Mouse (Mus musculus) kidney, postnatal 14 days (tissue): ENCODE results near the gene Art3.

Source experiments
- DNase-seq: peaks from one replicate; pipeline ENCODE4 v3.0.0; 2022; ENCODE audit warnings: mixed read lengths

Art3 gene

DNA sequence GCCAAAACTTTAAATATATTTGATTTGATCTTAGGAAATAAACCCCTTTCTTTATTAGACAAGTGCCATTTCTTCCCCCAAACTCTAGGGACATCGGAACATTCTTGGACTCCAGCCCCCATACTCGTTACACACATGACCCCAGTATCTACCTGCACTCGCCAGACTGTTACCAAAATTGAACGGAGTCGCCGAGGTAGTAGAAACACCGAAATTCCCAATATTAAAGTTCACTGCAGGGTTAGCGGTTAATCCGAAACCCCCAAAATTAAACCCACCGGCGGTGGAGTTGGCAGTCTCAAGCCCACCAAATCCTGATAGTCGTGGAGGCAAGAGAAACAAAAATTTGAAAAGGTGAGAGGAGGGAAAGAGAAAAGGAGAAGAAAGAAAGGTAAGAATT lies 102.4 kb downstream of the Art3 start:
- DNase-seq = no peak

DNA sequence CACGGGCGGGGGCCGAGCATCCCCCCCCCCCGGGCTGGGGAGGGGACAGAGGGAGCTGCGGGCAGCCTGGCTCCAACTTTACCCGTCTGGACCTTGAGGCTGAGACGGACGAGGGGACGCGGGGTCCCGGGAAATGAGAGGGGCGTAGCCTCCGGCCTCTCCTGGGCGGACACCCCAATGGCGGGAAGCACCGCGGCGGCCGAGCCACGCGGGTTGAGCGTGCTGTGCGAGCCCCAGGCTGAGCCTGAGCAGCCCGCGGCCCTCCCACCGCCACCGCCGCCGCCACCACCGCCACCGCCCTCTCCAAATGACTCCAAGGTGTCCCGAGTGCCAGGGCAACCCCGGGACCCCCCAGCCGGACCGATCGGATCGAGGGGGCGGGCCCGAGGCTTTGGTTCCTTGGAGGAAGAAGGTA lies 103.0 kb downstream of the Art3 start:
- no peak for DNase-seq

DNA sequence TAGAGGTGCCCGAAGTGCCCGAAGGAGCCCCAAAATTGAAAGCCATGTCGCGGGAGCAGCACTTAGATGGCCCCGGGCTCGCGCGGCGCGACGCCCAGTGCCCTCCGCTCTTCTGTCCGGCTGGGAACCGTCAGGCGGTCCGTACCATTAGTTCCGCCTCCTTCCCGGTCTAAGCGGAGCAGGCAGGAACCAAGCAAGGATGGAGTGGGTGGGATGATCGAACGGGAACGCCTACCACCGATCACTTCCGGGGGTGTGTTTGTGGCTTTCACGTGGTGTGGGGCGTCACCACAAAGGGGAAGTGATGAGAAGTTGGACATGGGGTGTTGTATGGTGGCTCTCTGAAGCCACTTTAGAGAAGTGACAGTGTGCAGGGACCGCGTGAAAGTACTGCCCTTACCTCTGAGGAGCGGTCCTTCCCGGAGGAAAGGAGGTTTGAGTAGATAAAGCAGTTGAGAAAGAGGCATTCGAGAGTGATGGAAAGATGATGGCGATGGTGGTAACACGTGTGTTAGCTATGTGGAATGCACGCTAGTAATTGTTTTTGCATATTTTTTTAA lies 103.5 kb downstream of the Art3 start, which contains the start of gene Nup54:
Nup54 (minus strand) TSS at position 195 of the 560 bp plus-strand sequence.
- DNase-seq = peak; percentile 96

DNA sequence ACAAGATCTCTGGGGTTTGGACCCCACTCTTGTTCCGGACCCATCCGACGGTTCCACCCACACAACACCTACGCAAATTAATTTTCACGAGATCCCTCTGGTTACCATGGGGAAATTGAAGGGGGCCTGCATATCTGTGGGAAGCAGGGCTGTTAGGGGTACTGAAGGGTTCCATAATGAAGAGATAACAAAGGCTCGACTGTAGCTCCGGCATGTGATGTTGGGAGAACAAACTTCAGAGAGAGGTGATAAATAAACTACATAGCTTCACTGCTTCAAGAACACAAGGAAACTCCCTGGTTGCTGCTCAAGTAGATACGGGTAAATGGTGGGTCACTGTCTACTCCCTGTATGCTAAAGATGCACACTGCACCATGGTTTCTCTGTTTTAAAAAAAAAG lies 106.9 kb downstream of the Art3 start:
- DNase-seq = no peak

DNA sequence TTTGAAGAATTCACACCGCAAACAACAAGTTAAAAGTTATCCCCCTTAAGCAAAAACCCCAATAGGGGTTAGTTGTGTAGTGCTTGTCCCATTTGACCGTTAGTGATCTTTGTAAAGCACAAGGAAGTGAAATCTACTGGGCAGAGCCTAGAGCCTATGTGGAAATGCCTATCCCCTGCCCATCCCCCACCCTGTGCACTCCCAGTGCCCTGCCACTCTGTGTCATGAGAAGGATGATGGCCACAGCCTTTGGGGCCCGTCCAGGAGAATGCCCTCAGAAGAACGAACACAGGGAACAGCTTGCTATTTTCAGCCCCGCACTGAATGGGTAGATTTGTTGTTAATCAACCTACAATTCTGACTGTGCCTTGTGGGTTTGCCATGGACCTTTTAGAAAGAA lies 109.9 kb downstream of the Art3 start:
- DNase-seq = no peak

DNA sequence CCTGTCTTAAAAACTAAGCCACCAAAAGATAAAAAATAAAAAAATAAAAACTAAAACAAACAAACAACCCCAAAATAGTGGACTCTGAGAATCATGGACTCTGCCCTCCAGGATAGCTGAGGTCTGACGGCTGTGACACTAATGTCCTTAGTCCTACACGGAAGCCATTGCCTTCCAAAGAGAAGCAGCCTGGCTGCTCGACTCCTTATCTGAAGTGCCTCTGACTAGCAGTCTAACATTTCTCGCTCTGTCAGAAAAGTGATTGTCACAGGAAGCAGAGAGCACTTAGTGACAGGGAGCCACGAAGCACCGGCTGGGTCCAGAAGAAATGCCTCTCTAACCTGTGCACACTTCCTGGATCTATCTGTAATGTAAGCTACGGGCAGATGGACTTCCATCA lies 111.3 kb downstream of the Art3 start:
- DNase-seq = no peak

DNA sequence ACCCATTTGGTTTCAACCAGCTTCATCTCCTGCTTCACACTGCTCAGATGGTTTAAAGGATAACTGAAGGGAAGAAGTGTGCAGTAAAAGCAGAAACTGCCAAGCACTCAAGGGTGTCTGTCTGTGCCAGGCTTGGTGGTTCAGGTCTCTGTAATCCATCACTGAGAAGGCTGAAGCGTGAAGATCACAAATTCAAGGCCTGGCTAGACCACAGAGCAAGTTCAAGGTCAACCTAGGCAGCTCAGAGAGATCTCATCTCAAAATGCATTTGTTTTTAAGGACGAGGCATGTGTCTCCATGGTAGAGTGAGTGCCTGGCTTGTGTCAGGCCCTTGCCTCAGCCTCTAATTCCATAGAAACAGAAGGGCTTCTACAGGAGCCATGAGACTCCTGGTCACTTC lies 113.4 kb downstream of the Art3 start:
- no peak for DNase-seq

DNA sequence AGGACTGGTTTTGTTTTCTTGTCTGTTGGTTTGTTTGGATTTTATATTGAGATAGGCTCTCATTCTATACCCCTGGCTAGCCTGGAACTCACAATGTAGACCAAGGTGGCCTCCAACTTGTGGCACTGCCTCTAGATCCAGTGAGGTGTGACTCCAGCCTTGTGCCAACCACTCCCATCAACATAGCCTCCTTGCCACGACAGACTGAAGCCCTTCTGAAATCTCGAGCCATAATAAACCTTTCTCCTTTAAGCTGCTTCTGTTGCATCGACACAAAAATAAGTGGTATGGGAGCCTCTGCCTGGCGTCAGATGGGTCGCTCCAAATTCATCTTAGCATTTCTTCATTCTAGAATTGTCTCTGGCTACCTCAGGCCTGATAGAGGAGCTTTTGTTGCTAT lies 115.1 kb downstream of the Art3 start:
- no peak for DNase-seq

DNA sequence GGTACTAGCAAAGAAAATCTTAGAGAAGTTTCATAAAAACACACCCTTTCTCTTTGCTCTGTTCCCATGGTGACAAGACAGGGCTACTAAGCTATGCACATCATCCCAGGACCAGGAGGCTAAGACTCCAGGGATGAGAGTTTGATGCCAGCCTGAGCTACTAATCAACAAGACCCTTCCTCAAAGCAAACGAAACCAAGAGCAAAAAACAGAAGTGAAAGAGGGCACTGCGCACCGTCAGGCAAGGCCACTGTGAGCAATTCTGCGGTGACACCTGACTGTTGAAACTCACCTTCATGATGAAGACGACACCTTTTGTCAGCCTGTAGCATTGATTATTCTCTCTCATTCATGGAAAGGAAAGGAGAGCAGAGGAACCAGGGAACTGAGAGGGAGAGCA lies 121.2 kb downstream of the Art3 start:
- no peak for DNase-seq

DNA sequence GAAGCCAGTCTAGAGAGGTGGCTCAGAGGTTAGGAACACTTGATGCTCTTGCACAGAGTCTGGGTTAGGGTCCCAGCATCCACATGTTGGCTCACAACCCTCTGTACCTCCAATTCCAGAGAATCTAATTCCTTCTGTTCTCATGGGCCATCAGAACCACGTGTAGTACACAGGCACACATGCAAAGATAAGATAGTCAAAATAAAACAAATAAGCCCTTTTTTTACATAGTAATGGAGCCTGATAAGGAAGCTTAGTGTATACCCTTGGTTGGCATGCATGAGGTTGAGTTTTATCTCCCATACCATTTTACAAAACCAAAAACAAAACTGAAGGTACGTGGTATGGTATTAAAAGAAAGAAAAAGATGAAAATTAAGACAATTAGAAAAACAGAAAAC lies 125.8 kb downstream of the Art3 start:
- DNase-seq = no peak

DNA sequence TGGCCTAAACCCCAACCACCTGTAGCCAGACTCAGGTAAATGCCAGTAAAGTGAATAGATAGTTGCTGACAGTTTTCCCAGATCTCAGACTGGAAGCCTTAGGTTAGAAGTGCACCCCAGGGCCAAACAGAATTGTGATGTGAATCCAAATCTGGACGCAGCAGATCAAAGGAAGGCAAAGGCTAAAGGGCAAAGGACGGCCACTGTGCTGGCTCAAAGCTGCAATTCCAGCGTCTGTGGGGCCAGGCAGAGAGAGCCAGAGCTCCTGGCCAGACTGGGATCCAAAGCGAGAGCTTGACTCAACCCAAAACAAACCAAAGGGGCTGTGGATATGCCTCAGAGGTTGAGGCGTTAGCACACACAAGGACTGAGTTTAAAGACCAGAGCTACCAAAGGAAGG lies 127.1 kb downstream of the Art3 start:
- DNase-seq = no peak

DNA sequence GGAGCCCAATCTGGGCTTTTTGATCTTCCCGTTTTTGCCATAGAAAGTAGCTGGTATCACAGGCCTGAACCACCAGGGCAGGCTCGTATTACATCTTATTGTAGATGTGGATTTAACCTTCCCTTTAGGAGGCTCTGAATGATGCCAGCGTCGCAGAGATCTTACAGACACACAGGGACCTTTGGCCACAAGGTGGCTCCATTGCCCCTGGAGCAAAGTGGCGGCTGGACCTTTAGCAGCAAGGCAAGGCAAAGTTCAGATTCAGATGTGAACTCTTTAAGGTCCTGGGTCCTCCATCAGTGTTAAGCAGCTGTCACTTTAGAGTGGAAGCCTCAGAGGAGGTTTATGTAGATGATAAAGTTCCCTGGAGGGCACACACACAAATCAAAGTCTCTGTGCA lies 129.7 kb downstream of the Art3 start:
- DNase-seq = peak; percentile 79
